Mouse (Mus musculus): ENCODE data around the gene Psmd8.
"Not testable (repeated sequence)": the region's sequence is repeated elsewhere in the genome, so short reads cannot be mapped to it uniquely, and the experiment has no call there.

Psmd8 gene

GRCm38 (mm10) chr7:29170066-29170754 is 10.3 kb downstream of the Psmd8 start, which contains the start of the genes Ggn and Spred3:
Gene Ggn (plus strand): TSS chr7:29170210.
Gene Spred3 (minus strand): TSS chr7:29170411.
- DNase-seq = peak; percentile 80

GRCm38 (mm10) chr7:29169231-29170065 is 11.1 kb downstream of the Psmd8 start:
- DNase-seq = peak; percentile 70

GRCm38 (mm10) chr7:29168791-29169230 is 11.7 kb downstream of the Psmd8 start:
- DNase-seq = no peak

GRCm38 (mm10) chr7:29168121-29168695 is 12.3 kb downstream of the Psmd8 start:
- no peak for DNase-seq

GRCm38 (mm10) chr7:29167656-29168055 is 12.8 kb downstream of the Psmd8 start:
- no peak for DNase-seq

- DNase-seq = peak; percentile 68
Measured at GRCm38 (mm10) chr7:29162750-29163525, 17.6 kb downstream of the Psmd8 start.

- DNase-seq = no peak
Measured at GRCm38 (mm10) chr7:29162294-29162693, 18.2 kb downstream of the Psmd8 start.

- no peak for DNase-seq
Measured at GRCm38 (mm10) chr7:29158264-29158663, 22.2 kb downstream of the Psmd8 start.

GRCm38 (mm10) chr7:29155838-29156782 is 24.4 kb downstream of the Psmd8 start, which contains the start of gene Fam98c:
Gene Fam98c (minus strand): TSS chr7:29156234.
- peak; percentile 86 for DNase-seq

- DNase-seq = peak; percentile 92
Measured at GRCm38 (mm10) chr7:29155196-29155837, 25.2 kb downstream of the Psmd8 start.

- no peak for DNase-seq
Measured at GRCm38 (mm10) chr7:29154018-29154720, 26.3 kb downstream of the Psmd8 start.

- DNase-seq = no peak
Measured at GRCm38 (mm10) chr7:29151486-29151885, 29.0 kb downstream of the Psmd8 start.

- no peak for DNase-seq
Measured at GRCm38 (mm10) chr7:29148771-29149170, 31.7 kb downstream of the Psmd8 start.

- DNase-seq = no peak
Measured at GRCm38 (mm10) chr7:29146625-29147367, 33.7 kb downstream of the Psmd8 start.

GRCm38 (mm10) chr7:29144006-29144405 is 36.5 kb downstream of the Psmd8 start:
- DNase-seq = no peak

GRCm38 (mm10) chr7:29141416-29141815 is 39.1 kb downstream of the Psmd8 start:
- DNase-seq = no peak

GRCm38 (mm10) chr7:29139237-29139636 is 41.3 kb downstream of the Psmd8 start:
- DNase-seq = not testable (repeated sequence)

- DNase-seq = no peak
Measured at GRCm38 (mm10) chr7:29137429-29137828, 43.1 kb downstream of the Psmd8 start.

- DNase-seq = peak; percentile 31
Measured at GRCm38 (mm10) chr7:29134693-29135386, 45.7 kb downstream of the Psmd8 start, which contains the start of gene Rasgrp4. Gene Rasgrp4 (plus strand): TSS chr7:29134851.

All from lung, postnatal 14 days (tissue).